Mouse (Mus musculus) erythroblast, embryonic 14.5 days (primary cell): ENCODE results near the gene Ifit1.

Experiments used
- GATA1 ChIP-seq: IDR thresholded peaks from 2 replicates; pipeline ENCODE4 v1.6.1; 2012; ENCODE audit warnings: low read length, inconsistent platforms, mixed read lengths
- TAL1 ChIP-seq: IDR thresholded peaks from 3 replicates; pipeline ENCODE4 v1.6.1; 2012; ENCODE audit warnings: low read length, inconsistent platforms, mixed read lengths

GRCm38 (mm10) chr19:34596811-34597210, 43.9 kb upstream of the Ifit1 start:
- TF ChIP-seq GATA1: no peak
- no peak for TF ChIP-seq TAL1
